Comparison of ENCODE assay signal across 10 mouse cellular contexts in genomic region chrX:98618865-98619264, GRCm38 (mm10).
DNase-seq lines count a peak whose midpoint lies in the region; ATAC-seq lines count a peak whose summit lies in the region.
"Had no signal": no experiment of that assay in that cellular context is flagged by ENCODE, and none has a peak within 500 bp of the region (broad histone marks: within the 10 kb centered on the region; RNA-seq: fewer than 3 reads in every experiment).

No protein-coding gene starts in this region.

- no peaks in the 10 kb centered on the region for H3K27me3 ChIP-seq in forebrain, embryonic 10.5 days (ENCODE audit: poor library complexity, severe bottlenecking)
- H3K27me3 ChIP-seq in forebrain, embryonic 11.5 days (ENCODE audit: control insufficient read depth, insufficient read depth, low read length): no peaks in the 10 kb centered on the region
- H3K27me3 ChIP-seq in midbrain, embryonic 14.5 days (ENCODE audit: control insufficient read depth, insufficient read depth, low read length): no peaks in the 10 kb centered on the region
- H3K27me3 ChIP-seq in midbrain, embryonic 15.5 days (replicated peaks): no peaks in the 10 kb centered on the region

- peak; percentile 15 for DNase-seq in forebrain, embryonic 10.5 days (ENCODE audit: extremely low spot score, low spot score)
- no peak for DNase-seq in forebrain, embryonic 11.5 days (ENCODE audit: low spot score)
- DNase-seq in midbrain, embryonic 14.5 days: peak; percentile 72
- DNase-seq in brain, adult 2 months (ENCODE audit: low read depth, low spot score): peak; percentile 57
- peak; percentile 47 for DNase-seq in kidney, adult 9 months
- DNase-seq in lung, postnatal 10 days: peak; percentile 31
- DNase-seq in spleen, adult 12 weeks (ENCODE audit: low spot score): no peak

- ATAC-seq in forebrain, embryonic 11.5 days (replicated peaks; ENCODE audit: low FRiP score): no peak
- ATAC-seq in midbrain, embryonic 14.5 days (ENCODE audit: low FRiP score, low TSS enrichment): no peak
- ATAC-seq in midbrain, embryonic 15.5 days (replicated peaks): no peak

- no peak overlapping the region for H3K9ac ChIP-seq in forebrain, embryonic 11.5 days (ENCODE audit: low read length)
- H3K9ac ChIP-seq in midbrain, embryonic 14.5 days (replicated peaks; ENCODE audit: low read length): no peak overlapping the region
- H3K9ac ChIP-seq in midbrain, embryonic 15.5 days: no peak overlapping the region

- H3K4me2 ChIP-seq in forebrain, embryonic 11.5 days (ENCODE audit: low read depth, low read length, severe bottlenecking): no peak overlapping the region
- no peak overlapping the region for H3K4me2 ChIP-seq in midbrain, embryonic 14.5 days (ENCODE audit: low read length)
- no peak overlapping the region for H3K4me2 ChIP-seq in midbrain, embryonic 15.5 days

- H3K9me3 ChIP-seq in forebrain, embryonic 10.5 days: no peaks in the 10 kb centered on the region
- no peaks in the 10 kb centered on the region for H3K9me3 ChIP-seq in forebrain, embryonic 11.5 days (ENCODE audit: control insufficient read depth, low read length)
- no peaks in the 10 kb centered on the region for H3K9me3 ChIP-seq in midbrain, embryonic 14.5 days (ENCODE audit: control insufficient read depth, low read length)
- H3K9me3 ChIP-seq in midbrain, embryonic 15.5 days: no peaks in the 10 kb centered on the region
- H3K9me3 ChIP-seq: G1E; megakaryocyte, embryonic 14.5 days had no signal

- no peak overlapping the region for H3K27ac ChIP-seq in forebrain, embryonic 10.5 days
- no peak overlapping the region for H3K27ac ChIP-seq in forebrain, embryonic 11.5 days (ENCODE audit: low read depth, low read length)
- no peak overlapping the region for H3K27ac ChIP-seq in midbrain, embryonic 14.5 days (replicated peaks; ENCODE audit: low read depth, low read length)
- no peak overlapping the region for H3K27ac ChIP-seq in midbrain, embryonic 15.5 days

- WGBS in forebrain, embryonic 10.5 days: 6% methylated on average over 2 of the region's 2 CpGs
- 2% methylated on average over 2 of the region's 2 CpGs for WGBS in forebrain, embryonic 11.5 days
- 8% methylated on average over 2 of the region's 2 CpGs for WGBS in midbrain, embryonic 14.5 days
- WGBS in midbrain, embryonic 15.5 days: 0% methylated on average over 2 of the region's 2 CpGs

- H3K36me3 ChIP-seq in forebrain, embryonic 10.5 days (replicated peaks): no peaks in the 10 kb centered on the region
- H3K36me3 ChIP-seq in forebrain, embryonic 11.5 days (ENCODE audit: control insufficient read depth, insufficient read depth, low read length): no peaks in the 10 kb centered on the region
- no peaks in the 10 kb centered on the region for H3K36me3 ChIP-seq in midbrain, embryonic 14.5 days (ENCODE audit: control insufficient read depth, insufficient read depth, low read length)
- H3K36me3 ChIP-seq in midbrain, embryonic 15.5 days (replicated peaks): no peaks in the 10 kb centered on the region
- H3K36me3 ChIP-seq: G1E had no signal

- no peak overlapping the region for H3K4me3 ChIP-seq in forebrain, embryonic 10.5 days
- no peak overlapping the region for H3K4me3 ChIP-seq in forebrain, embryonic 11.5 days (ENCODE audit: low read depth, low read length)
- no peak overlapping the region for H3K4me3 ChIP-seq in midbrain, embryonic 14.5 days (replicated peaks; ENCODE audit: low read depth, low read length)
- H3K4me3 ChIP-seq in midbrain, embryonic 15.5 days: no peak overlapping the region
- H3K4me3 ChIP-seq: megakaryocyte, embryonic 14.5 days had no signal

- H3K4me1 ChIP-seq in forebrain, embryonic 10.5 days: no peaks in the 10 kb centered on the region
- H3K4me1 ChIP-seq in forebrain, embryonic 11.5 days (replicated peaks; ENCODE audit: control insufficient read depth, insufficient read depth, low read length): no peaks in the 10 kb centered on the region
- H3K4me1 ChIP-seq in midbrain, embryonic 14.5 days (ENCODE audit: control insufficient read depth, insufficient read depth, low read length): no peaks in the 10 kb centered on the region
- no peaks in the 10 kb centered on the region for H3K4me1 ChIP-seq in midbrain, embryonic 15.5 days
- H3K4me1 ChIP-seq: megakaryocyte, embryonic 14.5 days had no signal

Comparison
In these comparisons a context has a peak if more than half of its experiments do, and no peak if none do; other contexts are left out.
1. DNase-seq: peak in forebrain, embryonic 10.5 days (single experiment), midbrain, embryonic 14.5 days (single experiment), brain, adult 2 months (single experiment), kidney, adult 9 months (single experiment) and lung, postnatal 10 days (single experiment); none in forebrain, embryonic 11.5 days (single experiment) and spleen, adult 12 weeks (single experiment).